Mouse (Mus musculus) intestine, embryonic 14.5 days (tissue): ENCODE data around the gene Nfib. TPM values are rescaled to one million over a fixed set of nuclear protein-coding genes. Genes with fewer than 3 reads are reported as not detected.
A peak's percentile ranks its signal among the peaks of the same experiment; 100 is the strongest.

ENCODE experiments used
- ATAC-seq: fragments of 200-750 bp; cut with Nextera tagmentation; replicated peaks from 2 replicates; pipeline ENCODE4 v1.8.0; 2017; ENCODE audit warnings: low read depth, moderate number of reproducible peaks, moderate TSS enrichment, moderate library complexity; ENCODE audit not compliant: low FRiP score, low TSS enrichment
- DNase-seq: peaks from one replicate; pipeline ENCODE4 v3.0.0-alpha.2; 2018; ENCODE audit warnings: low spot score
- H3K27ac ChIP-seq: fragments of 300-500 bp; sonication (generic); 2 replicates; pipeline ENCODE4 v1.5.1; 2014; ENCODE audit warnings: low read depth, mild to moderate bottlenecking, control low read depth
- H3K27me3 ChIP-seq: fragments of 300-500 bp; sonication (generic); replicated peaks from 2 replicates; pipeline ENCODE4 v1.6.1; 2014; ENCODE audit warnings: low read length, control low read depth; ENCODE audit not compliant: control insufficient read depth, insufficient read depth
- H3K36me3 ChIP-seq: fragments of 300-500 bp; sonication (generic); 2 replicates; pipeline ENCODE4 v1.6.1; 2014; ENCODE audit warnings: low read length, control low read depth; ENCODE audit not compliant: control insufficient read depth, insufficient read depth
- H3K4me1 ChIP-seq: fragments of 300-500 bp; sonication (generic); replicated peaks from 2 replicates; pipeline ENCODE4 v1.6.1; 2014; ENCODE audit warnings: low read length, control low read depth, mixed read lengths; ENCODE audit not compliant: control insufficient read depth, insufficient read depth
- H3K4me2 ChIP-seq: fragments of 300-500 bp; sonication (generic); 2 replicates; pipeline ENCODE4 v1.6.1; 2014; ENCODE audit warnings: low read length
- H3K4me3 ChIP-seq: fragments of 300-500 bp; sonication (generic); 2 replicates; pipeline ENCODE4 v1.5.1; 2014; ENCODE audit warnings: low read depth, low read length, control low read depth, mixed read lengths
- H3K9ac ChIP-seq: fragments of 300-500 bp; sonication (generic); 2 replicates; pipeline ENCODE4 v1.6.1; 2014; ENCODE audit warnings: mild to moderate bottlenecking, low read length
- H3K9me3 ChIP-seq: fragments of 300-500 bp; sonication (generic); 2 replicates; pipeline ENCODE4 v1.6.1; 2016; ENCODE audit warnings: low read length, control low read depth; ENCODE audit not compliant: control insufficient read depth
- WGBS: fragments of 180-500 bp; shearing (Covaris S2); extraction: QIAGEN DNeasy Blood & Tissue Kit; methylation state at CpG from one replicate; pipeline ENCODE4 v1.1.7; 2014; 5-methylcytosine and 5-hydroxymethylcytosine counted together
- polyA plus RNA-seq: library from polyadenylated mRNA; unstranded; fragments of >200 nt; fragmentation: Nextera tagmentation; extraction: Ambion mirVana; gene quantifications from 2 replicates; pipeline ENCODE4 v1.2.1, GENCODE M21; 2014

Nfib gene
- polyA plus RNA-seq, 1 experiment from 2014 or later = 61.7 TPM

DNA sequence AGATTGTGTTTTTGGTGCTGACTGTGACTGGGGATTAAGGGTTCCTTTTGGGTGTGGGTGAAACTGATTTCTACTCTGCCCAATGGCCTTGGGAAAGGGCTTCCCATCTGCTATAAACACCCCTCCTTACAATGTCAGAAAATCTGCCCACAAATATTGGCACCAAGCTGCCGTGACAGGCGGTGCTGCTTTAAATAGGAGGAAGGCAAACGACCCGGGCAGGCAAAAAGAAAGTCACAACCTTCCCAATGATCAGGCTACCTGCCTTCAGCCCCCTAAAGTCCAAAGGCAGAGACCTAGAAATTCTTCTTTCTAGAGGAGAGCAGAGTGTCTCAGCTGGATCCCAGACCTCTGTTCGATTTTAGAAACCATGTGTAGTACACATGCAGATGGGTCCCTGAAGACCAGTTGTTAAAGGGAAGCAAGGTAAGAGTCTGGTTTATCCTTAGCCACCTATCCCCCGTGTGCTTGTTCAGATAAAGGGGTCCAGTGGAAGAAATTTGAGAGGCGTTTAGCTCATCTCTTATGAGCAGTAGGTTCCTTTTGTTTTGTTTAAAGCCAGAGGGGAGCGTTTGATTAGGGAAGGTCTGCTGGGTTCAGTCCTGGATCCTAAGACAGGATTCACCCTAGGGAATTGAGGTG lies 166.0 kb downstream of the Nfib start:
- ATAC-seq = no peak
- no peak overlapping the region for H3K4me2 ChIP-seq

DNA sequence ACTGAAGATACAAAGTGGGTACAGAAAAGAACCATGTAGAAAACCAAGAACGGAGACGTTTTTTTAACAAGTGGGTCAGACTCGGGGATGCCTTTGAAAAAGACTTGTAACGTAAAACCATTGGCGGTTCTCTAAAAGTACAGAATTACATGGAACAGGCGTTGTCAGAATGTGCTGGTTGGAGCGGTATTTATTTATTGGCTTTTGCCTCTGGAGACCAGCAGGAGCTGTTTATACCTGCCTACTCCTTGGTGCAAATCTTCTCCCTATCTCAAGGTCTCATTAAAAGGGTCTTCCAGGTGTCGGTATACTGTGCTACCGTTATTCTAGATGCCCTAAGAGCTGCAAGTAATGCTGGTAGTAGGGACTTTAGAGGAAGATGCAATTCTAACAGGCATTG lies 166.7 kb downstream of the Nfib start:
- DNase-seq (peak; percentile 58), ATAC-seq (no peak)
- Histone ChIP-seq H3K36me3 (no peaks in the 10 kb centered on the region), H3K4me3 (peak overlapping the region; percentile 41), H3K9me3 (no peaks in the 10 kb centered on the region), H3K27me3 (peaks cover 30% of the 10 kb centered on the region), H3K9ac (peak overlapping the region; percentile 43), H3K4me1 (peaks cover 12% of the 10 kb centered on the region), H3K4me2 (peak overlapping the region; percentile 74), H3K27ac (no peak overlapping the region)
- 7% methylated on average over 9 of the region's 9 CpGs for WGBS

More for the DNA sequence above, 166.0 kb downstream of the Nfib start:
- H3K36me3 ChIP-seq = no peaks in the 10 kb centered on the region
- H3K27me3 ChIP-seq = peaks cover 23% of the 10 kb centered on the region
- no peaks in the 10 kb centered on the region for H3K9me3 ChIP-seq
- peaks cover 10% of the 10 kb centered on the region for H3K4me1 ChIP-seq
- H3K27ac ChIP-seq = no peak overlapping the region
- H3K4me3 ChIP-seq = no peak overlapping the region
- no peak for DNase-seq
- H3K9ac ChIP-seq = no peak overlapping the region
- 55% methylated on average over 8 of the region's 8 CpGs for WGBS

GRCm38 (mm10) chr4:82538069-82538811 lies 167.3 kb downstream of the Nfib start:
- H3K27me3 ChIP-seq = peaks cover 30% of the 10 kb centered on the region
- H3K4me1 ChIP-seq = peaks cover 13% of the 10 kb centered on the region
- 2% methylated on average over 30 of the region's 30 CpGs for WGBS
- ATAC-seq = no peak
- H3K36me3 ChIP-seq = no peaks in the 10 kb centered on the region
- peak overlapping the region; percentile 74 for H3K4me2 ChIP-seq
- H3K9me3 ChIP-seq = no peaks in the 10 kb centered on the region
- peak overlapping the region; percentile 43 for H3K9ac ChIP-seq
- peak; percentile 80 for DNase-seq
- H3K4me3 ChIP-seq = peak overlapping the region; percentile 41
- H3K27ac ChIP-seq = 0 out of 2 replicates have a peak overlapping the region, but pooled peaks have one; percentile 27

DNA sequence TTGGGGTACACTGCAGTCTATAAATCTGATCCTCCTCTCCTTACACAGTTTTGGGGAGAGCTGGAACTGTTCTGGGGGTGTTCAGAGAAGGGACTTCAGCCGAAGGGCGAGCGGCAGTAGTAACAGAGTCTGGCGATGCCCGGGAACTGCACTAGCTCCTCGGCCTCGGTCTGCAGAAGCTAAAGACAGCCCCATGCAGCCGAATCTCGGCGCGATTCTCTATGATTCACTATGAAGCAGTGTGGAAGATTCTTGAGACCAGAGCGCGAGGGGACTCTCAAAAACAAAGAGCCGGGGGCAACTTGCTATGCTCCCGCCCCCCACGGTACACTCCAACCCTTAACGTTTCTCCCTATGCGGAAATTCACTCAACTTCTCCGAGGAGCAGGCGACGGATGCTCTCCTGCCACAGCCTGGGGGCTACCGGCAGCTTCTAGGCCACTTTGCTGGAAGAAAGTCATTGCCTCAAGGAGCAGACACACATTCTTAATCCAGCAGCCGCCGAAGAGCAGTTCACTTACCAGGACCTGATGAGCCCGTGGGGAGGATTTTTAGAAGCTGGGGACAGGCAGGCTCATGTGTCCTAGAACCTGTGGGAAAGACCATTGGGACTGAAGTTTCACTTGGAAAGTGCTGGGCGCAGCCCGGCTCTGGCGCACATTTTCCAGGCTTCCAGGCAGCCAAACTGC lies 168.1 kb downstream of the Nfib start:
- Histone ChIP-seq H3K9me3 (no peaks in the 10 kb centered on the region), H3K27ac (peak overlapping the region; percentile 27; the same call in 1 of the 2 replicates), H3K4me3 (peak overlapping the region; percentile 41), H3K4me2 (peak overlapping the region; percentile 74), H3K9ac (peak overlapping the region; percentile 43), H3K4me1 (peaks cover 18% of the 10 kb centered on the region), H3K36me3 (no peaks in the 10 kb centered on the region), H3K27me3 (peaks cover 30% of the 10 kb centered on the region)
- peak; percentile 87 for DNase-seq
- no peak for ATAC-seq
- WGBS = 3% methylated on average over 28 of the region's 28 CpGs

DNA sequence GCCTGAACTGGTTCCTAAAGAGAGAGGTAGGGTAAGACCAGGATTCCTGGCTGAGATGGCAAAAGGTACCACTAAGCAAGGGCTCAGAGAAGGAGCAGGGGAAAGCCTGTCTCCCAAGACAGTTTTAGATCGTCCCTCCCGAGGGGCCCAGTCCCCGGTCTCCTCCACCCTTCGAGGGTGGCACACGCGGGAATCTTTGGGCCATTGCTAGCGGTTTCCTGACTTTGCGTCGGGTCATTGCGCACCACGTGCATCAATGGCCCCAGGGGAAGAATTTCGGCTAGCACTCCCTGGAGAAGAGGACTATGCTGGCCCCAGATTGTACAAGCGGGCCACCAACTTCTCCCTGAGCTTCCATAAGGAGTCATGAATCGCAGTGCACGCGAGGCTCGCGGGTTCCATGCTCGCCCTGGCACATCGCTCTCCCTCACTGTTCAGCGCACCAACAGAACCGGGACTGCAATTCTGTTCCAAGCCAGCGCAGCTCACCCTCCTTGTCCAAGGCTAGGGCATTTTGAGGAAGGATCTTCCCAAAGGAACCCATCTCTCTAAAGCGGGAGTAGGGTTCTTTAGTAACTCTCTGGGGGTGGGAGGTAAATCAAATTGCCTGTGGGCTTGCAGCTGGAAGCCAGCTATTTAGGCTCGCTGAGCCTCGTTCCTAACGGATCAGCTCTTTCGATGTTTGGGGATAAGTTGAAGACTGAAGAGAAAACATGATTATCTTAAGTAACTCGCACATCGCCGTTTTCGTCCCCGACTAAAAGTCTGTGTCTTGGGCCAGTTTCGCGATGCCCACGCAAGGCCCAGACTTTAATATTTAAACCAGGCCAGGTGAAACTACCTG lies 168.9 kb downstream of the Nfib start:
- Histone ChIP-seq H3K36me3 (no peaks in the 10 kb centered on the region), H3K4me2 (peak overlapping the region; percentile 74), H3K9ac (peak overlapping the region; percentile 43), H3K9me3 (no peaks in the 10 kb centered on the region), H3K4me3 (peak overlapping the region; percentile 41), H3K4me1 (peaks cover 24% of the 10 kb centered on the region), H3K27me3 (peaks cover 30% of the 10 kb centered on the region), H3K27ac (no peak overlapping the region)
- DNase-seq = peak; percentile 74
- 18% methylated on average over 36 of the region's 36 CpGs for WGBS
- no peak for ATAC-seq

DNA sequence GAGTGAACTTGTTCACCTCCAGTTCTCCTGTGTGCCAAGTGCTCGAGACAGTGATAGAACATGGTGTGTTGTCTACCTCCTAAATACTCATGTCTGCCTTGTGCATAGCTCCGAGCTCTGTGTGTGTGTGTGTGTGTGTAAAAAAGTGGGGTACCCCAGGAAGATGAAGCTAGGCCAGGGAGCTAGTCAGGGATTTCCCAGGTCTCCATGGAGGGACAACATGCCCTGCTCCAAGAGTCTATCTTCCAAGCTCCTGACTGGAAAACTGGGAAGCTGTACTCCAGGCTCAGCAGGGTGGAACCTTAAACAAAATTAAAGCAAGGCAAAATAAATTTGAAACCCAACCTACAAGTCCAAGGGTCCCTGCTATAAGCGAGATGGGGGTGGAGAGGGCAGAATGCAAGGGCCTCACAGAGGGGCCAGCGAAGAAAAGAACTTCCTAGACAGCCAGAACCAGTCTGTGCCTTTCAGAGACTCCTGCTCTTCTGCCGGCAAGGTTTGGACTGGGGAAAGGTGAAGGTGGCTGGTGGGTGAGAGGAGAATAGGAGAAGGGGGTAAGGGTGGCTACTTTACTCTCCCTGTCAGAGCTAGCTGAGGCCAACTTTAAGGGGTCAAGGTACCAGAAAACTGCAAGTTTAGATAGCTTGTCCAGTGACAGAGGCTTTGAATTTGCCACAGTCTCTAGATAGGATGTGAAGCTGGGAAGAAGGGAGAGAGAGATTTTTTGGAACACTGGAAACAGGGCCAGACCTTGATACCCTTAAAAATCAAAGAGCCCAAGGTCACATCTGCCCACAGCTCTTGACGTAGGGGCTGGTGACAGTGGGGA lies 169.7 kb downstream of the Nfib start:
- Histone ChIP-seq H3K4me1 (peaks cover 25% of the 10 kb centered on the region), H3K9ac (no peak overlapping the region), H3K4me3 (no peak overlapping the region), H3K27ac (no peak overlapping the region), H3K4me2 (no peak overlapping the region; the same call in 1 of the 2 replicates), H3K36me3 (no peaks in the 10 kb centered on the region), H3K9me3 (no peaks in the 10 kb centered on the region), H3K27me3 (peaks cover 30% of the 10 kb centered on the region)
- 64% methylated on average over 6 of the region's 6 CpGs for WGBS
- DNase-seq (peak; percentile 53), ATAC-seq (no peak)

DNA sequence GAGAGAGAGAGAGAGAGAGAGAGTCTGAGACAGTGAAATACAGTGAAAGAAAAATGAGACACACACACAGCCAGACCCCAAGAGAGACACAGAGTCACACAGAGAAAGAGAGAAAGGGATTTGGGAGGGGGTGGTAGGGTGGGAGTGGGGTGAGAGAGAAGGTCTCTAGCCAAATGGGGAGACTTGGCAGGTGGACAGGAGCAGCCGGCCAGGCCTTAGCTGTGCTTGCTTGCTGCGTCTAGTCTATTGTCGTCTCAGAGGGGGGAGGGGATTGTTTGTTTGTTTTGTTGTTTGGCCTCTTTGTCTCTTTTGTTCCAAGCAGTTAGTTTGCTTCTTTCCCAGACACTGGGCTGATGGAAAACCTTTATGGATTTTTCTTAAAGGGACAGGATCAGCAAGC lies 172.3 kb downstream of the Nfib start:
- Histone ChIP-seq H3K36me3 (no peaks in the 10 kb centered on the region), H3K4me3 (no peak overlapping the region), H3K27ac (no peak overlapping the region), H3K4me2 (no peak overlapping the region), H3K4me1 (peaks cover 27% of the 10 kb centered on the region), H3K9ac (no peak overlapping the region), H3K27me3 (peaks cover 25% of the 10 kb centered on the region), H3K9me3 (no peaks in the 10 kb centered on the region)
- ATAC-seq (no peak), DNase-seq (no peak)
- WGBS = 57% methylated on average over 3 of the region's 3 CpGs
